Mouse (Mus musculus) cerebellum, postnatal 10 days (tissue): ENCODE measurements at regions not wholly inside any gene's neighbourhood (a gene's known extent, or its start where the extent isn't known, plus 50 kb on each side); places are given as distances from the start of the nearest gene placed in this dataset.

Experiments
- DNase-seq, 2 experiments: peaks; one replicate each; pipeline ENCODE4 v3.0.0; 2021; ENCODE audit warnings: mixed read lengths in 2 of 2

GRCm38 (mm10) chr6:17157270-17157669, 92.3 kb downstream of the Tes start:
- DNase-seq = no peak

- peak; percentile 64 to 79 for DNase-seq
Observed at GRCm38 (mm10) chr6:17169971-17170781, 105.2 kb downstream of the Tes start.

- DNase-seq = peak; percentile 60 to 65
Observed at GRCm38 (mm10) chr6:17170782-17171272, 105.9 kb downstream of the Tes start.

- DNase-seq = peak; percentile 42 to 52
Observed at GRCm38 (mm10) chr6:17171273-17172011, 106.5 kb downstream of the Tes start.

- DNase-seq = no peak
Observed at GRCm38 (mm10) chr6:17172050-17172449, 107.1 kb downstream of the Tes start.

GRCm38 (mm10) chr6:17177153-17177552, 103.8 kb upstream of the Cav2 start:
- no peak for DNase-seq

- DNase-seq = no peak
Observed at GRCm38 (mm10) chr6:17179476-17179875, 101.5 kb upstream of the Cav2 start.

GRCm38 (mm10) chr6:17186604-17187003, 94.4 kb upstream of the Cav2 start:
- no peak for DNase-seq

GRCm38 (mm10) chr6:17187106-17187505, 93.9 kb upstream of the Cav2 start:
- DNase-seq = no peak

GRCm38 (mm10) chr6:17195538-17195937, 85.4 kb upstream of the Cav2 start:
- no peak for DNase-seq

GRCm38 (mm10) chr6:17197728-17198397, 83.1 kb upstream of the Cav2 start:
- no peak for DNase-seq

- DNase-seq = peak in 1 of 2 experiments; percentile 4
Observed at GRCm38 (mm10) chr6:17198876-17199275, 82.1 kb upstream of the Cav2 start.

- no peak for DNase-seq
Observed at GRCm38 (mm10) chr6:17201916-17202636, 78.9 kb upstream of the Cav2 start.

- DNase-seq = no peak
Observed at GRCm38 (mm10) chr6:17203302-17203701, 77.7 kb upstream of the Cav2 start.

GRCm38 (mm10) chr6:17203900-17204686, 76.9 kb upstream of the Cav2 start:
- no peak for DNase-seq

GRCm38 (mm10) chr6:17206932-17207331, 74.1 kb upstream of the Cav2 start:
- DNase-seq = no peak

GRCm38 (mm10) chr6:17209792-17210191, 71.2 kb upstream of the Cav2 start:
- DNase-seq = no peak

- DNase-seq = no peak
Observed at GRCm38 (mm10) chr6:17211346-17211745, 69.6 kb upstream of the Cav2 start.

GRCm38 (mm10) chr6:17214774-17215173, 66.2 kb upstream of the Cav2 start:
- no peak for DNase-seq

- no peak for DNase-seq
Observed at GRCm38 (mm10) chr6:17216442-17216841, 64.5 kb upstream of the Cav2 start.

GRCm38 (mm10) chr6:17223744-17224143, 57.2 kb upstream of the Cav2 start:
- DNase-seq = no peak

- DNase-seq = no peak
Observed at GRCm38 (mm10) chr6:17224852-17225251, 56.1 kb upstream of the Cav2 start.
